Mouse (Mus musculus) hindbrain, postnatal 0 days (tissue): ENCODE data around the gene Mrpl45. TPM values are rescaled to one million over a fixed set of nuclear protein-coding genes. Genes with fewer than 3 reads are reported as not detected.
A peak's percentile ranks its signal among the peaks of the same experiment; 100 is the strongest.
"Not testable (repeated sequence)": the region's sequence is repeated elsewhere in the genome, so short reads cannot be mapped to it uniquely, and the experiment has no call there.

Experiments used
- ATAC-seq: fragments of 200-750 bp; cut with Nextera tagmentation; 2 replicates; pipeline ENCODE4 v1.8.0; 2017; ENCODE audit warnings: mild to moderate bottlenecking, moderate TSS enrichment, moderate library complexity
- DNase-seq: peaks from one replicate; pipeline ENCODE4 v3.0.0-alpha.2; 2015; ENCODE audit warnings: low spot score
- H3K27ac ChIP-seq: fragments of 300-500 bp; sonication (generic); 2 replicates; pipeline ENCODE4 v1.5.1; 2014; ENCODE audit warnings: mild to moderate bottlenecking
- H3K27me3 ChIP-seq: fragments of 300-500 bp; sonication (generic); 2 replicates; pipeline ENCODE4 v1.6.1; 2014; ENCODE audit warnings: low read length, mixed read lengths; ENCODE audit not compliant: insufficient read depth
- H3K36me3 ChIP-seq: fragments of 300-500 bp; sonication (generic); 2 replicates; pipeline ENCODE4 v1.6.1; 2014; ENCODE audit warnings: low read length, mixed read lengths; ENCODE audit not compliant: insufficient read depth
- H3K4me1 ChIP-seq: fragments of 300-500 bp; sonication (generic); 2 replicates; pipeline ENCODE4 v1.6.1; 2014; ENCODE audit warnings: antibody characterized with exemption, low read length, mixed read lengths; ENCODE audit not compliant: insufficient read depth
- H3K4me2 ChIP-seq: fragments of 300-500 bp; sonication (generic); 2 replicates; pipeline ENCODE4 v1.6.1; 2014; ENCODE audit warnings: low read depth, mild to moderate bottlenecking, low read length, moderate library complexity, mixed read lengths
- H3K4me3 ChIP-seq: fragments of 300-500 bp; sonication (generic); 2 replicates; pipeline ENCODE4 v1.5.1; 2014; ENCODE audit warnings: low read length
- H3K9ac ChIP-seq: fragments of 300-500 bp; sonication (generic); replicated peaks from 2 replicates; pipeline ENCODE4 v1.6.1; 2014; ENCODE audit warnings: mild to moderate bottlenecking, low read length, moderate library complexity, mixed read lengths
- H3K9me3 ChIP-seq: fragments of 300-500 bp; sonication (generic); 2 replicates; pipeline ENCODE4 v1.6.1; 2016; ENCODE audit warnings: low read length, mixed read lengths
- CTCF ChIP-seq: IDR thresholded peaks from 2 replicates; pipeline ENCODE4 v1.5.1; 2016; ENCODE audit warnings: antibody characterized with exemption, control low read depth, low read depth
- WGBS: fragments of 180-500 bp; shearing (Covaris S2); extraction: QIAGEN DNeasy Blood & Tissue Kit; methylation state at CpG from one replicate; pipeline ENCODE4 v1.1.7; 2014; 5-methylcytosine and 5-hydroxymethylcytosine counted together
- polyA plus RNA-seq: library from polyadenylated mRNA; unstranded; fragments of >200 nt; fragmentation: Nextera tagmentation; extraction: Ambion mirVana; gene quantifications from 2 replicates; pipeline ENCODE4 v1.2.1, GENCODE M21; 2015
- total RNA-seq: library from RNA; depleted of rRNA; stranded (reverse); fragments of >200 nt; gene quantifications from 2 replicates; pipeline ENCODE4 v1.2.3, GENCODE M21; 2014

Gene Mrpl45
- total and polyA plus RNA-seq, 2 experiments from 2014 or later = 21.2 to 39.5 TPM

DNA sequence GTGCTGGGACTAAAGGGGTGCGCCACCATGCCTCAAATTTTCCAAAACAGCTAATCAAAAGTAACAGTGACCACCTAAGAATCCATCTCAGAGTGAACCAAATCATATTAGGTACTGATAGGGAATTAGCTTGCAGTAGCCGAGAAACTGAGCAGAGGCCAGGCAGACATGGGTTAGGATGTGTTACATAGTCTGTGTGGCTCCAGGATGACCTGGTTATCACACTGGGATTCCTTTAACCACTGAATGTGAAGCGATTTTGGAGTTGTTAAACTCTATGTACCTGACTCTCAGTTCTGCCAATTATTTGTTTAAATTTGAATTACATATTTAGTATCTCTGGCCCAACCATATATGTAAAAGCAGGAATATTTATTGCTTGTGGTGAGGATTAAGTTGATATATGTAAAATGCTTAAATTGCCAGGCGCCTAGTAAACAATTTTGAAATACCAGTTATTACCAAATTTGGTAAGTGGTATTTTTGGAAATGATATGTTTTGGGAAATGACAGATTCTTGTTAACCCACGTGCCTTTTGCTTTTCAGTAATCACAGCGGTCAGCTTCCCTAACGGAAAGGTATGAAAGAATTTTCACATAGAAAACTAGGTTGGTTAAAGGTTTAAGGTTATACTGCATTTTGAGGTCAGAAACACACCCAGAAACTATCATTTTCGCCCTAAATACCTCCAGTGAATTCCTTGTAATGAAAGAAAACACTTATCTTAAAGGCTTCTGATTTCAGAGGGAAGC lies 589 bp upstream of the Mrpl45 start:
- H3K9ac ChIP-seq = peak overlapping the region; percentile 33; the same call in 1 of the 2 replicates
- no peaks in the 10 kb centered on the region for H3K9me3 ChIP-seq
- ATAC-seq (no peak), DNase-seq (no peak)
- 47% methylated on average over 8 of the region's 8 CpGs for WGBS
- no peaks in the 10 kb centered on the region for H3K36me3 ChIP-seq
- peak overlapping the region; percentile 58; the same call in 1 of the 2 replicates for H3K27ac ChIP-seq
- peak overlapping the region; percentile 63 for H3K4me2 ChIP-seq
- H3K27me3 ChIP-seq = no peaks in the 10 kb centered on the region
- TF ChIP-seq CTCF = no peak
- H3K4me3 ChIP-seq = peak overlapping the region; percentile 55
- H3K4me1 ChIP-seq = peaks cover 2% of the 10 kb centered on the region; the same call in 1 of the 2 replicates

DNA sequence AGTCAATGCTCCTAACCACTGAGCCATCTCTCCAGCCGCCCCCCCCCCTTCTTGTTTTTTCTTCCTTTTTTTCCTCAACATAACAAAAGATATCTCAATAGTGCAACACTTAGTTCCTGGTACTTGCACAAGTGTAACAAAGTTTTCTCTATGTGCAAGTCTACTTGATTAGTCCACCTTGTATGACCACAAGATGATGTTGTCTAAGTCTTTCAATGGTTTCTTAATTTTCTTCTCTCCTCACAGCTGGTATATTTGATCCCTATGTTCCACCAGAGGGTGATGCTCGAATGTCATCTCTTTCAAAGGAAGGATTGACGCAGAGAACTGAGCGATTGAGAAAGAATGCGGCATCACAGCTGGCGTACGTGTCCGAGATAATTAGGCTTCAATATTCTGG lies 5.7 kb downstream of the Mrpl45 start:
- WGBS = 95% methylated on average over 8 of the region's 8 CpGs
- TF ChIP-seq CTCF = no peak
- Histone ChIP-seq H3K9ac (no peak overlapping the region), H3K27ac (no peak overlapping the region), H3K4me1 (peaks cover 1% of the 10 kb centered on the region; the same call in 1 of the 2 replicates), H3K9me3 (no peaks in the 10 kb centered on the region), H3K4me3 (no peak overlapping the region), H3K27me3 (no peaks in the 10 kb centered on the region), H3K36me3 (peaks cover 20% of the 10 kb centered on the region), H3K4me2 (no peak overlapping the region)
- DNase-seq (no peak), ATAC-seq (no peak)

DNA sequence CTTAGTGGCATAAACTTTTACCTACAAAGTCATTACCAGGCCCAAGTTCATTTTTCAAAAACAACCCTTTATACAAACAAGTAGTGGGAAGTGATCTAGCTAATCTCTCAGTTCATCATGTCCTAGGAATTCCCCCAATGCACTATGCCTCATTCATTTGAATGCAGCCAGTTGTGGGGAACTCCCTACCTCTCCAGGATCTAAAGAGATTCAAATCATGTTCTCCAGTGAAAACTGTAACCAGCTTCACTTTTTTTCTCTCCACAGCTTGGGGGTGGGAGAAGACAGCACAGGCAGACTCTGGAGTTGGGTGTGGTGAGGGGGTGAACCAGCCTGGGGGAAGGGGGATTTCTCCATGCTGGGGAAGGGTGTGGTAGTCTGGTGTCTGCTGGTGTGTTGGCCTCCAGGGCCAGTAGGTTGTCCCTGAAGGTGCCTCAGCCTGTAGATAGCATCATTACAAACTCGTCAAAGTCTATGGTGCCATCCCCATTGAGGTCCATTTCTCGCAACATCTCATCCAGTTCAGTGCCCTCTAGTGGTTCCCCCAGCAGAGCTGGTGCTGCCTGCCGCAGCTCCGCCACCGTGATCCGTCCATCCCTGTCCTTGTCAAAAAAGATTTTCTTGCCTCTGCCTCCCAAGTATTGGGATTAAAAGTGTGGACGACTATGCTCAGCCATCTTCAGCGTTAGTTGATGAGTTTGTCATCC lies 6.5 kb downstream of the Mrpl45 start:
- not testable (repeated sequence) for H3K4me1 ChIP-seq, DNase-seq, H3K27me3 ChIP-seq, H3K9me3 ChIP-seq, H3K27ac ChIP-seq, ATAC-seq, H3K4me2 ChIP-seq, H3K4me3 ChIP-seq, H3K9ac ChIP-seq
- H3K36me3 ChIP-seq = peaks cover 27% of the 10 kb centered on the region
- 81% methylated on average over 8 of the region's 8 CpGs for WGBS

DNA sequence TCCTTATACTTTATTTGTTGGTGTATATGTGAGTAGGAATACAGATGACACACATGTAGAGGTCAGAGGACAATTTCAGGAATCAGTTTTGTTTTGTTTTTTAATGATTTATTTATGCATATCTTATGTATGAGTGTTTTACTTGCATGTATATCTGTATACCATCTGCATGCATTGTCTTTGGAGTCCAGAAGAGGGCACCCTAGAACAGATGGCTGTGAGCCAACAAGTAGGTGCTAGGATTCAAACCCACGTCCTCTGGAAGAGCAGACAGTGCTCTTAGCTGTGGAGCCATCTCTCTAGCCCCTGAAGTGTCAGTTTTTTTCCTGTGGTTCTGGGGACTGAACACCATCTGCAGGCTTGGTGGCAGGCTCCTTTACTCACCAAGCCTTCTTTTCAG lies 9.7 kb downstream of the Mrpl45 start:
- TF ChIP-seq CTCF = peak; percentile 47; the same call in 1 of the 2 replicates
- Histone ChIP-seq H3K9me3 (no peaks in the 10 kb centered on the region), H3K4me1 (no peaks in the 10 kb centered on the region), H3K27ac (no peak overlapping the region), H3K4me3 (no peak overlapping the region), H3K4me2 (no peak overlapping the region), H3K36me3 (peaks cover 33% of the 10 kb centered on the region), H3K27me3 (no peaks in the 10 kb centered on the region), H3K9ac (no peak overlapping the region)
- ATAC-seq = no peak
- no peak for DNase-seq
- WGBS = 55% methylated on average over 1 of the region's 1 CpGs

DNA sequence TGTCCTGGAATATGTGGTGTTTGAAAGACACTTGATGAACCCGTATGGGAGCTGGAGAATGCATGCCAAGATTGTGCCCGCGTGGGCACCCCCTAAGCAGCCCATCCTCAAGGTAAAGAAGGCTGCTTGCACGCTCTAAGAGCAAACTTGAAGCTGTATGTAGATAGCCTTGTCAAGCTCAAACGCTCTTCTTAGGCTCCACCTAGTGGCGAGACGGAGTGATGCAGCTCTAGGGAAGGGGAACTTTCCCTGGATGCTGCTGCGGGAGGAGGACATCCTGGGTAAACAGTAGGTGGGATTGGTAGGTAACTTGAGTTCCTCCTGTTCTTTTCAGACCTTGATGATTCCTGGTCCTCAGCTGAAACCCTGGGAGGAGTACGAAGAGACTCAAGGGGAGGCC lies 12.6 kb downstream of the Mrpl45 start:
- H3K27me3 ChIP-seq = no peaks in the 10 kb centered on the region
- TF ChIP-seq CTCF = peak; percentile 97
- peaks cover 32% of the 10 kb centered on the region for H3K36me3 ChIP-seq
- 24% methylated on average over 9 of the region's 9 CpGs for WGBS
- peak; percentile 83 for DNase-seq
- ATAC-seq = no peak
- H3K4me2 ChIP-seq = no peak overlapping the region
- H3K4me3 ChIP-seq = no peak overlapping the region
- H3K9me3 ChIP-seq = no peaks in the 10 kb centered on the region
- no peak overlapping the region for H3K9ac ChIP-seq
- no peak overlapping the region for H3K27ac ChIP-seq
- no peaks in the 10 kb centered on the region for H3K4me1 ChIP-seq

DNA sequence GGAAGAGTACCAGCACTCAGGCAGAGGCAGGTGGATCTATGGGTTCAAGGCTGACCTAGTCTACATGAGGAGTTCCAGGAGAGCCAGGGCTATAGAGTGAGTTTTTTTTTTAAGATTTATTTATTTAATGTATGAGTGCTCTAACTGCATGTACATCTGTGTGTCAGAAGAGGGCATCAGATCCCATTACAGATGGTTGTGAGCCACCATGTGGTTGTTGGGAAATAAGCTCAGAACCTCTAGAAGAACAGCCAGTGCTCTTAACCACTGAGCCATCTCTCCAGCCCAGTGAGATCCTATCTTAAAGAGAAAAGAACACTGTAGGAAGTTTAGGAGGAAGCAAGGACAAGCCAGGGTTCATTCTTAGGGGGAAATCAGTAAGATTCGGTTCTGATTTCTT lies 14.8 kb downstream of the Mrpl45 start:
- Histone ChIP-seq H3K4me2 (no peak overlapping the region), H3K4me3 (no peak overlapping the region), H3K9me3 (no peaks in the 10 kb centered on the region), H3K27me3 (no peaks in the 10 kb centered on the region), H3K36me3 (peaks cover 21% of the 10 kb centered on the region), H3K27ac (no peak overlapping the region), H3K4me1 (no peaks in the 10 kb centered on the region), H3K9ac (no peak overlapping the region)
- peak; percentile 28; the same call in 1 of the 2 replicates for TF ChIP-seq CTCF
- ATAC-seq = no peak
- no peak for DNase-seq
- WGBS = 97% methylated on average over 1 of the region's 1 CpGs
